Mouse (Mus musculus) kidney, embryonic 15.5 days (tissue): ENCODE results near the gene Pla2g12b. TPM values are rescaled to one million over a fixed set of nuclear protein-coding genes. Genes with fewer than 3 reads are reported as not detected.
A peak's percentile ranks its signal among the peaks of the same experiment; 100 is the strongest.

Experiments used
- ATAC-seq: fragments of 200-750 bp; cut with Nextera tagmentation; replicated peaks from 2 replicates; pipeline ENCODE4 v1.8.0; 2017; ENCODE audit warnings: moderate TSS enrichment; ENCODE audit not compliant: low FRiP score
- H3K27ac ChIP-seq: fragments of 300-500 bp; sonication (generic); 2 replicates; pipeline ENCODE4 v1.5.1; 2015; ENCODE audit warnings: mild to moderate bottlenecking, inconsistent platforms
- H3K27me3 ChIP-seq: fragments of 300-500 bp; sonication (generic); 2 replicates; pipeline ENCODE4 v1.6.1; 2015; ENCODE audit warnings: inconsistent platforms
- H3K36me3 ChIP-seq: fragments of 300-500 bp; sonication (generic); 2 replicates; pipeline ENCODE4 v1.6.1; 2015; ENCODE audit warnings: inconsistent platforms
- H3K4me1 ChIP-seq: fragments of 300-500 bp; sonication (generic); 2 replicates; pipeline ENCODE4 v1.6.1; 2015; ENCODE audit warnings: inconsistent platforms
- H3K4me2 ChIP-seq: fragments of 300-500 bp; sonication (generic); 2 replicates; pipeline ENCODE4 v1.6.1; 2015; ENCODE audit warnings: moderate library complexity, mild to moderate bottlenecking, inconsistent platforms
- H3K4me3 ChIP-seq: fragments of 300-500 bp; sonication (generic); replicated peaks from 2 replicates; pipeline ENCODE4 v1.5.1; 2015; ENCODE audit warnings: mild to moderate bottlenecking, inconsistent platforms
- H3K9ac ChIP-seq: fragments of 300-500 bp; sonication (generic); 2 replicates; pipeline ENCODE4 v1.6.1; 2015; ENCODE audit warnings: mild to moderate bottlenecking, inconsistent platforms
- H3K9me3 ChIP-seq: fragments of 300-500 bp; sonication (generic); replicated peaks from 2 replicates; pipeline ENCODE4 v1.6.1; 2016; ENCODE audit warnings: inconsistent platforms
- WGBS: fragments of 180-500 bp; shearing (Covaris S2); methylation state at CpG from one replicate; pipeline ENCODE4 v1.1.7; 2015; ENCODE audit warnings: mixed read lengths; 5-methylcytosine and 5-hydroxymethylcytosine counted together
- polyA plus RNA-seq: library from polyadenylated mRNA; unstranded; fragments of >200 nt; fragmentation: Nextera tagmentation; extraction: Ambion mirVana; gene quantifications from 2 replicates; pipeline ENCODE4 v1.2.1, GENCODE M21; 2015

The Pla2g12b gene
- polyA plus RNA-seq, 1 experiment from 2014 or later: 0.95 TPM

DNA sequence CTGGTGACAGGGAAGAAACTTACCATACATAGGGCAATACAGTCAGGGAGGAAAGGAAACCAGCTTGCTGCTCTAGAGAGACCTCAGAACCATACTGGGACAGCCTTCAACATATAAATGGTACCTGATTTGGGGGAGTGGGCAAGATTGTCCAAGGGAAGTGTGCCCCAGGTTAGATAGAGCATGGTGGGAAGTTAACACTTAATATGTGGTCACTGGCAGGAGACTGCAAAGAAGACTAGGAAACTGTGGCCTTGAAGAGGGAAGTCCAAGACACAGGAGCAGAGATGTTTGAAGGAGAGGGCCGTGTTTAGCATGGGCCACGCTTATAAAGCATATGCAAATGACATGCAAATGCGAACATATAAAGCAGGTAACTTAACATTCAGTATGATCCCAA is 40.6 kb downstream of the Pla2g12b start:
- Histone ChIP-seq H3K27ac (0 out of 2 replicates have a peak overlapping the region, but pooled peaks have one; percentile 15), H3K27me3 (peaks cover 20% of the 10 kb centered on the region), H3K4me1 (peaks cover 17% of the 10 kb centered on the region), H3K36me3 (no peaks in the 10 kb centered on the region), H3K9me3 (no peaks in the 10 kb centered on the region), H3K9ac (no peak overlapping the region), H3K4me2 (no peak overlapping the region), H3K4me3 (no peak overlapping the region)
- ATAC-seq: no peak
- 86% methylated on average over 3 of the region's 3 CpGs for WGBS

DNA sequence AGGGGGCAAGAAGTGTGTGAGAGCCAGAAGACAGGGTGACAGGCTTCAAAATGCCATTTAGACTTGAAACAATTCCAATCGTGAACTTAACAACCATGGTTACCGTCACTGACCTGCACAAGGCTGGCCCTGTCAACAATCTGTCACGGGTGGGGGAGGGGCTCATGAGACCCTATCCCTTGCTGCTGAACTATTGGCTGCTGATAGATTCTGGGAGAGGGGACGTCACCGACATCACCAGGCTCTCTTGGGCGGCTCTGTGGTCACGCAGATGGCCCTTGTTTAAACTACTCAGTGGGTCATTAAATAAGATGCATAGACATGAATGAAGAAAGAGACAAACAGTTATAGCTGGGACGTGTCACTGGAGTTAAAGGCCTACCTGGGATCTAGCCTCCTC is 41.2 kb downstream of the Pla2g12b start:
- no peaks in the 10 kb centered on the region for H3K9me3 ChIP-seq
- H3K4me3 ChIP-seq: no peak overlapping the region
- H3K4me2 ChIP-seq: no peak overlapping the region
- peaks cover 20% of the 10 kb centered on the region for H3K27me3 ChIP-seq
- peaks cover 11% of the 10 kb centered on the region for H3K4me1 ChIP-seq
- H3K9ac ChIP-seq: no peak overlapping the region
- no peak overlapping the region for H3K27ac ChIP-seq
- 0 out of 2 replicates have a peak, but pooled peaks cover 2% of the 10 kb centered on the region for H3K36me3 ChIP-seq
- WGBS: 51% methylated on average over 8 of the region's 8 CpGs
- no peak for ATAC-seq

DNA sequence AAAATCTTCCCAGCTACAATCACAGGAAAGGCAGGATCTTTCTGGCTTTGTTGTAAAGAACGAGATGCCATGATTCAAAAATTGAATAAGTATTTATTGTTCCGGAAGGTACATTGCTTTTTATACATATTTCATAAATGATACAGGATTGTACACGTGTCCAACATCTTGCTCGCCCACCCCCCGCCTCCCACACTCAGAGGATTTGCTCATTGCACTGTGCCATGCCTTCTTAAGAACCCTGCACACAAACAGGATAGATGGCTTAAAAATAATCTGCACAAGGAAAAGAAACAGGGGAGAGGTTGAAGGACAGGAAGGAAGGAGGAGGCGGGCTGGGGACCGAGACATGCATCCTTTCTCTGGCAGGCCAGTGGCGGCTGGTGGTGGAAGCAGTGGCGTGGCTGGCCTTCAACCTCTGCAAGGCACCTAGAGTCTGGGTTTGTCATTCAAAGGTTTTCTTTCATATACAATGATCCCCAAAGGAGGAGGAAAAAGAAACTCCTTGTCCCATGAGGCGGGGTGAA is 43.5 kb downstream of the Pla2g12b start:
- Histone ChIP-seq H3K4me1 (peaks cover 10% of the 10 kb centered on the region; the same call in 1 of the 2 replicates), H3K9me3 (no peaks in the 10 kb centered on the region), H3K27ac (peak overlapping the region; percentile 41; the same call in 1 of the 2 replicates), H3K4me3 (no peak overlapping the region), H3K9ac (no peak overlapping the region), H3K36me3 (peaks cover 13% of the 10 kb centered on the region), H3K4me2 (no peak overlapping the region), H3K27me3 (0 out of 2 replicates have a peak, but pooled peaks cover 4% of the 10 kb centered on the region)
- 78% methylated on average over 10 of the region's 10 CpGs for WGBS
- no peak for ATAC-seq

DNA sequence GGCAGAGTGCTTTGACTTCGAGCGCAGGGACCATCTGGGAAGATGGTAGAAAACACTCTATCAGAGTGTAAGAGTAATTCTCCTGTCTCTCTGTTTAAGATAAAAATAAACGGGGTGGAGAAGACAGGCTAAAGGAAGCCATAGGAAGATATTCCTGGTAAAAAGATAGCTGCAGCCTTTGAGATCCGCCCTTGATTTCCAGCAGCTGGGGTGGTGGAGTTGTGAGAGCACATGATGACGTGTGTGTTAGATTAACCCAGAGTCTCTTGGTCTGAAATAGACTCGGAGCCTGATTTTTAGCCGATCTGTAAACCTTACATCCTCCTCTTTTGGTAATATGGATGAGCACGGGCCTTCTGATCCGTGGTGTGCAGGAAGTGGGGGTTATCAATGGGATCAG is 44.1 kb downstream of the Pla2g12b start:
- Histone ChIP-seq H3K27ac (peak overlapping the region; percentile 15), H3K9ac (no peak overlapping the region), H3K36me3 (peaks cover 13% of the 10 kb centered on the region), H3K4me1 (peaks cover 9% of the 10 kb centered on the region; the same call in 1 of the 2 replicates), H3K9me3 (no peaks in the 10 kb centered on the region), H3K4me3 (no peak overlapping the region), H3K4me2 (no peak overlapping the region), H3K27me3 (0 out of 2 replicates have a peak, but pooled peaks cover 4% of the 10 kb centered on the region)
- WGBS: 68% methylated on average over 9 of the region's 9 CpGs
- ATAC-seq: no peak

DNA sequence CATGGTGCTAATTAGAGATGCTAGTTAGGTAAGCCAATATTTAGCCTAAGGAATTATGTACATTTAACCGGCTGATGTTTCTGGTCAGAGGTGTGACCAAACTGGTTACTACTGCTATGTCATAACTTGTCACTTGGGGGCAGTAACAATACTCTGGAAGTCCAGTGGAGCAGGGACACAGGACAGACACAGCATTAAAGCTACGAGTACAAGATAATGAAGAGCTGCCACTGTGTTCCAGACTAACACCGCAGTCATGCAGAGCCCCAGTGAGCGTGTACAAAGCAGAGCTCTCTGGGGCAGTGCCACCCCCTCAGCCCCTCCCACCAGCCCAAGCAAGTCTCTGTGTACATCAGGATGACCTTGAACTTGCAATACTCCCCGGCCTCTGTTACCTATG is 48.4 kb downstream of the Pla2g12b start:
- no peak for ATAC-seq
- Histone ChIP-seq H3K9ac (no peak overlapping the region), H3K4me2 (no peak overlapping the region), H3K27ac (no peak overlapping the region), H3K36me3 (peaks cover 33% of the 10 kb centered on the region), H3K9me3 (no peaks in the 10 kb centered on the region), H3K4me3 (no peak overlapping the region), H3K4me1 (0 out of 2 replicates have a peak, but pooled peaks cover 3% of the 10 kb centered on the region), H3K27me3 (no peaks in the 10 kb centered on the region)
- WGBS: 54% methylated on average over 5 of the region's 5 CpGs

DNA sequence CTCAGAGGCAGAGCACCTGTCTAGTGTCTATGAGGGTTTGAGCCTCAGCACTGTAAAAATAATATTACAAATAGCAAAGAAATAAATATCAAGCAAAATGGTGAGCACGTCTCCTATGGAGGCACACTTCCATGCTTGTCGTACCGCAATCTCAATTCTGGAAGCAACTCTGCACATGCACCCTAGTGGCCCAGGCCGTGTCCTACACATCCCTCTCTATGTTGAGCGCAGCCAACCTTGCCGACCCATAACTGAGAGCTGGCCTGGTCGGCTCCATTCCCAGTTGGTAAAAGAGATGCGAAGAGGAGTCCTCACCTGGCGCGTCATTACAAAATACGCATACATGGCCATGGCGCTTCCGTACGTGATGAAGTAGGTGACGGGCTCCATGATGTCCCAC is 51.2 kb downstream of the Pla2g12b start:
- peaks cover 31% of the 10 kb centered on the region for H3K36me3 ChIP-seq
- no peaks in the 10 kb centered on the region for H3K27me3 ChIP-seq
- no peak overlapping the region for H3K4me3 ChIP-seq
- 0 out of 2 replicates have a peak, but pooled peaks cover 3% of the 10 kb centered on the region for H3K4me1 ChIP-seq
- H3K9me3 ChIP-seq: no peaks in the 10 kb centered on the region
- WGBS: 95% methylated on average over 15 of the region's 15 CpGs
- no peak overlapping the region for H3K9ac ChIP-seq
- no peak for ATAC-seq
- H3K27ac ChIP-seq: no peak overlapping the region
- H3K4me2 ChIP-seq: no peak overlapping the region

DNA sequence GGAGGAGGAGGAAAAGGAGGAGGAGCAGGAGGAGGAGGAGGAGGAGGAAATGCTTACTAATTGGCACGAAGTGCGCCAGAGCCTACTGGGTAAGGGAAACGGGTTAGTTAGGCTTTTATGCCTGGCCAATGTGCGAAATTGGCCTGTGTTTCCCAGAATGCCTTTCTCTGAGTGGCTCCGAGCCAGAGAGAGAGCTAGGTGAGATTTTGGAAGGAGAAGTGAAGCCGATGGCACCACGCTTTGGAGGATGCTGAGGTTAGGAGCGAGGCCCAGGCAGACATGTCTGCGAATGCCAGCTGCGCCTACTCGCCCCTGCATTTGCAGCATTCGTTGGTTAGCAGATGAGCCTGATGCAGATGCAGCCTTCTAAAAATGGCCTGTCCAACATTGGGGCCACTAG is 56.3 kb downstream of the Pla2g12b start:
- no peak for ATAC-seq
- Histone ChIP-seq H3K4me2 (no peak overlapping the region), H3K27me3 (no peaks in the 10 kb centered on the region), H3K36me3 (peaks cover 16% of the 10 kb centered on the region; the same call in 1 of the 2 replicates), H3K4me1 (no peaks in the 10 kb centered on the region), H3K27ac (no peak overlapping the region), H3K4me3 (no peak overlapping the region), H3K9ac (no peak overlapping the region), H3K9me3 (no peaks in the 10 kb centered on the region)
- 91% methylated on average over 12 of the region's 12 CpGs for WGBS

DNA sequence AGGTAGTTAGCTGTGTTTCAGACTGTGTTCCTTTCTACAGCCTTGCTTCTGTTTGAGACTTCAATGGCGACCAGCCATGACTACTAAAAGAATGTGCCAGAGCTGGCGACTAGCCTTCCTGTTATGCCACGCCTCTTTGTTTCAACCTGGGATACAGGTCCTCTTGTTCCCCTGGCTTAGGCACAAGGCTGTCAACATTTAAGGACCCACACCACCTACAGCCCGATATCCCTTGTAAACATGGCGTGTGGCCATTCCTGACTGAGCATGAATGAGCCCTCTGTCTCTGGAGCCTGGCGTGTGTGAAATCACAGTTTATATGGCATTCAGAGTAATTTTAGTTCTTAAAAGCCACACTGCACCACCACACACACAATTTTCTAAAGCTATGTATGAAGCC is 58.8 kb downstream of the Pla2g12b start:
- no peaks in the 10 kb centered on the region for H3K27me3 ChIP-seq
- H3K4me2 ChIP-seq: no peak overlapping the region

DNA sequence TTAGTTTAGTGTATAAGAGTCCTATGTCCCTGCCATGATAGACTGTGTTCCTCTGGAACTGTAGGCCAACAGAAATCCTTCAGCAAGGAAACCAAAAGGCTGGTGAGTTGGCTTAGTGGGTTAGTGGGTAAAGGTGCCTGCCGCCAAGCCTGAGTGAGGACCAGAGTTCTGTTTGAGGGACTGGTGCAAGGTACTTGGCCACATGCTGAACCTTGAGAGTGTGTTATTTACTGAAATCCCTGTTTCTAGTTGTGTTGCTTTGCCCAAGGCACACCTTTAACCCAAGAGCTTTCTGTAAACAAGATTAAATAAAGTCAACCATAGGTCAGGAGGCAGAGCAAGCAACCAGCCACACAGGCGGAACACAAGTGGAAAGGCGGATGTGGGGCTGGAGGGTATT is 62.1 kb downstream of the Pla2g12b start:
- no peak for ATAC-seq
- no peaks in the 10 kb centered on the region for H3K4me1 ChIP-seq
- H3K27ac ChIP-seq: no peak overlapping the region
- H3K4me2 ChIP-seq: no peak overlapping the region
- H3K27me3 ChIP-seq: no peaks in the 10 kb centered on the region
- 80% methylated on average over 3 of the region's 3 CpGs for WGBS
- peaks cover 5% of the 10 kb centered on the region; the same call in 1 of the 2 replicates for H3K36me3 ChIP-seq
- no peak overlapping the region for H3K9ac ChIP-seq
- H3K9me3 ChIP-seq: no peaks in the 10 kb centered on the region
- H3K4me3 ChIP-seq: no peak overlapping the region

More for the DNA sequence above, 58.8 kb downstream of the Pla2g12b start:
- no peak overlapping the region for H3K4me3 ChIP-seq
- no peak overlapping the region for H3K9ac ChIP-seq
- no peaks in the 10 kb centered on the region for H3K4me1 ChIP-seq
- no peak for ATAC-seq
- 86% methylated on average over 6 of the region's 6 CpGs for WGBS
- H3K9me3 ChIP-seq: no peaks in the 10 kb centered on the region
- H3K27ac ChIP-seq: no peak overlapping the region
- peaks cover 5% of the 10 kb centered on the region; the same call in 1 of the 2 replicates for H3K36me3 ChIP-seq

DNA sequence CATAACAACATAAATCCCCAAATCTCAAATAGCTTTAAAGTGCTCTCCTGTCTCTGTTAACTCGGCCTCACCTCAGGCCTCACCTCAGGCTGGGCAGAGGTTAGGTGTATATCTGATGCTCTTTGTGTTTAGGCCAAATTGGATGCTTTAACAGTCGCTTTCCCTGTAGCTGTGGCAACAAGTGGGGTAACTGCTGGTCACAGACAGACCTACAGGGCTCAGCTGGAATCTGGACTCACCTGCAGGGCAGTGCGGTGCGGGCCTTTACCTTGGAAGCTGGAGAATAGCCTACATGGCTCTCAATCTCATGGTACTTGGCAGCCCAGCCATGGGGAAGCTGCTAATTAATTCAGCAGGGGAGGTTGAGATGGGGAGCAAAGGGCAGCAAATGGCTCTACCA is 63.2 kb downstream of the Pla2g12b start:
- H3K36me3 ChIP-seq: peaks cover 5% of the 10 kb centered on the region; the same call in 1 of the 2 replicates
- H3K9ac ChIP-seq: no peak overlapping the region
- no peaks in the 10 kb centered on the region for H3K9me3 ChIP-seq
- WGBS: 92% methylated on average over 4 of the region's 4 CpGs
- ATAC-seq: no peak
- H3K4me3 ChIP-seq: no peak overlapping the region
- H3K27me3 ChIP-seq: no peaks in the 10 kb centered on the region
- no peak overlapping the region for H3K4me2 ChIP-seq
- H3K4me1 ChIP-seq: no peaks in the 10 kb centered on the region
- no peak overlapping the region for H3K27ac ChIP-seq

DNA sequence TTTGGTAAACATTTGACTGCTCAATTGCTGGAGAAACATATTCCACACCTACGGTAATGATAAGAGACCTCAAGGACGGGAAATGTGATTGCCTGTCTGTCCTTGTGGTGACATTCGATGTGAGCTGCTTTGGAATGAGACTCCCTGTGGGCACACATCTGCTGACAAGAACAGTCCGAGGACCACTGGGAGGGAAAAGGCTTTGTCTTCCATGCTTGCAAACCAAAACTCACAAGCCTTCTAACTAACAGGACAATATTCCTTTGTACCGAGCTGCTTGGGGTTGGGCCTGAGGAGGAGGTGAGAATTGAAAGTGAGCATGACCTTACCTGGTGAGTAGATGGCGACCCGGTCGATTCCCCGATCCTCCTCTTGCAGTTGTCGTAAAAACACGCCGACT is 63.8 kb downstream of the Pla2g12b start:
- ATAC-seq: no peak
- no peaks in the 10 kb centered on the region for H3K27me3 ChIP-seq
- no peak overlapping the region for H3K4me2 ChIP-seq
- WGBS: 90% methylated on average over 12 of the region's 12 CpGs
- no peak overlapping the region for H3K4me3 ChIP-seq
- no peak overlapping the region for H3K9ac ChIP-seq
- no peak overlapping the region for H3K27ac ChIP-seq
- H3K9me3 ChIP-seq: no peaks in the 10 kb centered on the region
- H3K4me1 ChIP-seq: 0 out of 2 replicates have a peak, but pooled peaks cover 3% of the 10 kb centered on the region
- peaks cover 5% of the 10 kb centered on the region; the same call in 1 of the 2 replicates for H3K36me3 ChIP-seq

DNA sequence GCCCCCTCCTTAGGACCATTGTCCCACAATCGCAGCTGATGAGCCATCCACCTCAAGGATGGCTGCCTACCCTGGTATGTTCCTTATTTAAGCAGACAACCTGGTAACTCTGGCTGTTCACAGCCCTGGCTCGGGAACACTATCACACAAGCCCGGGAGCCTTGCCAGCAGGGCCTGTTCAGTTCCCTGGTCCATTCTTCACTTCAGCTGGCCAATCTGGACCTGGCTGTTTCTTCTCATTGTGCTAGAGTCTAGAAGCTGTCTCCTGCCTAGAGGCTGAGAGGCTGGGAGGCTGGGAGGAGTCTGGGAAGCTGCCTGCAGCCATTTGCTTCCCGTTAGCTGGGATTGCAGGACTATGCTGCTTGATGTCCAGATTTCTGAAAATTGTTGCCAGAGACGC is 67.0 kb downstream of the Pla2g12b start:
- WGBS: 78% methylated on average over 5 of the region's 5 CpGs
- H3K9ac ChIP-seq: no peak overlapping the region
- 0 out of 2 replicates have a peak, but pooled peaks cover 3% of the 10 kb centered on the region for H3K4me1 ChIP-seq
- H3K4me3 ChIP-seq: no peak overlapping the region
- no peaks in the 10 kb centered on the region for H3K27me3 ChIP-seq
- H3K9me3 ChIP-seq: no peaks in the 10 kb centered on the region
- H3K27ac ChIP-seq: no peak overlapping the region
- H3K4me2 ChIP-seq: no peak overlapping the region
- peaks cover 4% of the 10 kb centered on the region; the same call in 1 of the 2 replicates for H3K36me3 ChIP-seq
- ATAC-seq: no peak
